Mouse (Mus musculus): ENCODE data around the gene Mboat2.

The Mboat2 gene

DNA sequence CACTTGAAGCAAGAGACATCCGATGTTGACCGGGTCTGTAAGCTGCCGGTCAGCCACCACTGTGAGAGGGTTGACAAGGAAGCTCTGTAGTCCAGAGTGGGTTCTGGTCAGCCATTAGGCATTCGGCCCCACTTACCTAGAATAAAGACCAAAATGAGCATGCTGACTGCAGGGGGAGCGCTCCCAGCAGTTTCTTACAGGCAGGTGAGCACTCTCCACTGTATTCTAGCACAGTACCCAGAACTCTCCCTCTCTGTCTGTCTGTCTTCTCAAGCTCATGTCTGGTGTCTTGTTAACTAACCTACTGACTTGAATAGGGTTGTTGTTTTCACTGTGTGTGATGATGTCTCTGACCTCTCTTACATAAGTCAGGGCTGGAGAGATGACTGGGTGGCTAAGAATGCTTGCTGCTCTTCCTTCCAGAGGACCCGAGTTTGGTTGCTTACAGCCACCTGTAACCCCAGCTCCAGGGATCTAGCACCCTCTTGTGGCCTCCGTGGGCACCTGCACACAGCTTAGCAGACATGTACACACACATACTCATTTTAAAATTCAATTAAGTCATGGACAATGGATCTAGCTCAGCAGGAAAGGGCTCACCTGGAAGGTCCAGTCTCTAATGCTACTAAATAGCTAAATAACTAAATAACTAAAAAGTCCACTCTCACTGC lies 119.8 kb downstream of the Mboat2 start:
- DNase-seq, result no peak

DNA sequence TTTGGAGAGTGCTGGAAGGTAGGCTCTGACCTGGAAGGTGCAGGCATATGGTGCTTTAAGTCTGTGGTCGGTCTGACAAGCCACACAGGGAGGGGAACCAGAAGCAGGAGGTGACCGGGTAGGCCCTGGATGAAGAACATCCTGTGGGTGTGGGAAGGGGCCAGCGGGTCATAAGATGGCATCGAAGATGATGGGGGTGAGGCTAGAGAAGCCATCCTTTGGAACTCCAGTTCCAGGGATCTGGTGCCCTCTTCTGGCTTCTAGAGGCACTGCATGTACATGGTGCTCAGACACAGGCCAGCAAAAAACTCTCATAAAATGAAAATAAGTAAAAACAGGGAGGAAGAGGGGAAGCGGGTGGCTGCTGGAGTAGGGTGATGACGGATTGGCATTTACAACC lies 121.5 kb downstream of the Mboat2 start:
- DNase-seq, result peak; percentile 71

DNA sequence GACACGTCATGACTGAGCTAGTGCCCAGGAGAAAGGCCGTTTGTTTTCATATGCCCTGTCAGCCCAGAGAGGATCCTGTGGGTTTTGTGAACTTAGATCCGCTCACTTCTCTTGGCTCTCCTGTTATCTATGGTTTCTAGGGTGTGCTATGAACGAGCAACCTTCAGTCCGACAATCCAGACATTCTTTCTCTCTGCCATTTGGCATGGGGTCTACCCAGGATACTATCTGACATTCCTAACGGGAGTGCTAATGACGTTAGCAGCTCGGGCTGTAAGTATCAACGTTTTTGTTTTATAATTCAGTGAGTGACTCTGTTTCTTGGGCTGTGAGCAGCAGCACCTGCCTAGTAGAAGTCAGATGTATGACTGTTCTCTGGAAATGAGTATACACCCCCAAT lies 124.5 kb downstream of the Mboat2 start:
- DNase-seq, result no peak

DNA sequence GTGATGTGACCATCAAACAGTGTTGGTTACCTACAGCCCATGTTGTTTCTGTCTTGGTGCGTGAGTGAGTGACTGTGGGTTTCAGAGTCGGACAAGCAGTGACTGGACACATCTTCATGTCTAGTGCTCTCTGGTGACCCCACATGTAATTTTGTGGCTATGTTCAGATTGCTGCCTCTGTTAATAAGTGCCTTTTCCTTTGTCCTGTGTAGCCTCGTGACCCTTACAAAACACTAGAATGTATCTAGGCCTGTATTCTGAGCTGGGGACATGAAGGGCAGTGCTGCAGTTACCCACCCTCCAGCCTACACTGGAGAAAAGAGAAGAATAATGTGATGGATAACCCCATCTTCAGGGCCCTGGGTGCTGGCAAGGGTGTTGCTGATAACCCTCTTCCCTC lies 127.8 kb downstream of the Mboat2 start:
- DNase-seq, result no peak

DNA sequence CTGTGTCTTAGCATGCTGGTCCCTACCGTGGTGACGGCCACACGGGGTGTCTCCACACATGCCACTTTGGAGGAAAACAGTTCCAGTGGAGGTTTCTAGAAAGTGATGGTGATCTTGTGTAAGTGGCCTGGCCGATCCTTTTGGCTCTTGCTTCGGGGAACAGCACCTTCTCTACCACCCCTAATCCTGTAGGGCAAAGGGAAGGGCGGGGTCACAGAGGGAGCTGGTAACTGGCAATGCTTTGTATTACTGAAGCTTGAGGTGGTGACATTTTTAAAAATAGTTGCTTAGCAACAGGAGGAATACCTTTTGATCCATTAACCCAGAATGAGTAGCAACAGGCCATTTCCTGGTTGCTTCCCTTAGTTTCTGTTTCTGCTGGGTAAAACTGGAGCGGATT lies 131.1 kb downstream of the Mboat2 start:
- DNase-seq, result no peak

DNA sequence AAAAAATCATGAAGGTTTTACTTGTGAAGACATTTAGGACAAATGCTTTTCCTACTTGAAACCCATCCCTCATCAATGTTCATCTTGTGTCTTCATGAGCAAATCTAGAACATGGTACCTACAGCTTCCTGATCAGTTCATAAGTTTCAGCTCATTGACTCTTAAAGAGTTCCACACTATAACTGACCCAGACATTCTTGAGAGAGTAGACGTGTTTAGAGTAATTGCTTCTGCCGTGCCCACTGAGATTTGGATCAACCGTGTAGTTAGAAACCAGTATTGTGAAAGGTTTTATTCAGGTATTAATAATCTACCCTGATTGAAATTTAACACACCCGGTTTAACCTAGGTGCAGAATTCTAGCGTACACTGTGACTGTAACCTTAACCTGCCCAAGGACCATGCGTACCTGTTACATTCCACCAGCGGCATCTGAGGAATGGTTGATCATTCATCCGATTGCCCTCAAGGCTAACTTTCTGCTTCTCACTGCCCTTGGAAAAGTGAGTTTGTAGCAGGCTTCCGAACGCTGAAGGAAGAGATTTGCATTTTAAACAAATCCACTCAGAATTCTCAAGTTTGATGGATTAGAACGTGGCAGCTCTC lies 131.8 kb downstream of the Mboat2 start:
- no peak for DNase-seq

DNA sequence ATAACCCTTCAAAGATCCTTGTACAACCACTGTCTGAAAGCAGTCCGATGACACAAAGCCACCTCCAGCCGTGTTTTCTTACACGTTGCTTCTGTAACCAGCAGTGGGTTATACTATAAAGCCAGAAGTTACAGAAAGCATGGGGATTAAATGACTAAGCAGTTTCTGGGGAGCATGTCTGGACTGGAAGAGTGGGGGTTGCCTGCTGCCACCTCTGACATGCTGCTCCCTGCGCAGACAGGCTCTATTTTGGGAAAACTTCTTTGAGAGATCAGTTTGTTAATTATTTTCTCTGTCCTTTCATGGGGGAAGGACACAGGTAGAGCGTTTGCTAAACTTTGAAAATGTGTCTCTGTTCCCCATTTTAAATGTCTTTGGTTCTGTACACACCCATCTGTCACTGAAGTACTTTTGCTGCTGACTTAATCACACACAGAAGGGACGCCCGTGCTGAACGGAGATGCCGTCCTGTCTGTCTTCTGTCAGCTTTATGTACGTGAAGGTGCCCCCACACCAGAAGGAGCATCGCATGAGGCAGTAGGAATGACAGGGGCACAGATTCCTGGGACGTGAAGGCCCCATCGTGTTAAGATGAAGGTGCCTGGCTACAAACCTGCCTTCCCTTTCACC lies 132.8 kb downstream of the Mboat2 start:
- DNase-seq, result no peak

DNA sequence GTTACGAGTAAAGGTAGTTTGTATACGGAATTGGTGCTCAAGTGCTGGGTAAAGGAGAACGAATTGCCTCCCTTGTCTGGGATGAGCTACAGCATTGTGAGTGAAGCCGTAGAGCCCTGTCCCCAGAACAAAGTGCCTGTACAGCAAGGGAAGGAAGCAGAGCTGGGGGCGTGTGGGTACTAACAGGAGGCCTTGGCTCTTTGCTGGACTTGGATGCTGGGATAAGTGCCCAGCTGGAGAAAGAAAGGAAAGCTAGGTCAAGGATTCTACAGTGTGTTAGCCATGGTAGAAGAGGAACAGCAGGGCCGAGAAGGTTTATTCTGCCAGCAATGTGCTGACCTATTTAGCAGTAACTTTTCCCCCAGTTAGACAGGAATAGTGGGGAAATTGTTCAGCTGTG lies 134.7 kb downstream of the Mboat2 start:
- DNase-seq, result no peak

DNA sequence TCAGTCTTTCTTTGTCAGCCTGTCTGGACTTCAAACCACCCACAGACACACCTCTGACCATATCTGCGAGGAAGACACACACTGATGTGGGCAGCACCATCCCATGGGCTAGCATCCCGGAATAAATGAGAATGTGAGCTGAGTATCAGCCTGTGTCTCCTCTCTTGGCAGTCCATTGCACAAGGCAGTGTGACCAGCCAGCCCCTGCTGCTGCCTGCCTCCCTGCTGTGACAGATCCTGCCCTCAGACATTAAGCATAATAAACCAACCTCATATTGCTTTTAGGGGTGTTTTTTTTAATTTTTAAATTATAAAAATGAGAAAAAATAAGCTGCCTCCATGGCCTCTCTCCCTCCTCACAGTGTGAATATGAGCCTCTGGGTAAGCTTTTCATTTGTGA lies 135.4 kb downstream of the Mboat2 start:
- DNase-seq, result no peak

DNA sequence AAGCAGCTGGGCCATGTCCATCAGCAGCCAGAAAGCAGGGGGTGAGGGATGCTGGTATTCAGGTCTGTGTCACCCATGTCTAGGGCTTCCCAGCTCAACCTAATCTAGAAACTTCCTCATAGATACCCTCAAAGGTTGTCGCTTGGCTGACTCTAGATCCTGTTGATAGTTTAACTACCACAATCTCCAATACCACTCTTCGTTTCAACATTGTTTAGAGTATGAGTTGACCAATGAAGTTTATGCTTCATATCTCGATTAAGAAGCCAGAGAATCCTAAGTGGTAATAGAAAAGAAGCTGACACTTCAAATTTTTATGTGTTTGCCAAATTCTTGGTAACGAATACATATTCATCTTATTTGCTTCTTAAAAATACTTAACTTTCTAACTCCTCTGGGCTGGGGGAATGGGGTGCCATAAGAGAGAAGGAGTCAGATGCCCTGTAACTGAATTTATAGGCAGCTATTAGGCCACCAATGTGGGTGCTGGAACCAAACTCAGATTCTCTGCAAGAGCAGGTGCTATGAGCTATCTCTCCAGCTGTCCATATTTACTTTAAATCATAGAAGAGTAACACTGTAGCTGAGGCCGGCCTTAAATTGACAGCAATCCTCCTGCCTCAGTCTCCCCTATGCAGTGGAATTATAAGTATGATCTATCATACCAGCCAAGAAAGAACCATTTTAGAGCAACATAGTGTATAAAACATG lies 141.0 kb downstream of the Mboat2 start:
- DNase-seq, result no peak

DNA sequence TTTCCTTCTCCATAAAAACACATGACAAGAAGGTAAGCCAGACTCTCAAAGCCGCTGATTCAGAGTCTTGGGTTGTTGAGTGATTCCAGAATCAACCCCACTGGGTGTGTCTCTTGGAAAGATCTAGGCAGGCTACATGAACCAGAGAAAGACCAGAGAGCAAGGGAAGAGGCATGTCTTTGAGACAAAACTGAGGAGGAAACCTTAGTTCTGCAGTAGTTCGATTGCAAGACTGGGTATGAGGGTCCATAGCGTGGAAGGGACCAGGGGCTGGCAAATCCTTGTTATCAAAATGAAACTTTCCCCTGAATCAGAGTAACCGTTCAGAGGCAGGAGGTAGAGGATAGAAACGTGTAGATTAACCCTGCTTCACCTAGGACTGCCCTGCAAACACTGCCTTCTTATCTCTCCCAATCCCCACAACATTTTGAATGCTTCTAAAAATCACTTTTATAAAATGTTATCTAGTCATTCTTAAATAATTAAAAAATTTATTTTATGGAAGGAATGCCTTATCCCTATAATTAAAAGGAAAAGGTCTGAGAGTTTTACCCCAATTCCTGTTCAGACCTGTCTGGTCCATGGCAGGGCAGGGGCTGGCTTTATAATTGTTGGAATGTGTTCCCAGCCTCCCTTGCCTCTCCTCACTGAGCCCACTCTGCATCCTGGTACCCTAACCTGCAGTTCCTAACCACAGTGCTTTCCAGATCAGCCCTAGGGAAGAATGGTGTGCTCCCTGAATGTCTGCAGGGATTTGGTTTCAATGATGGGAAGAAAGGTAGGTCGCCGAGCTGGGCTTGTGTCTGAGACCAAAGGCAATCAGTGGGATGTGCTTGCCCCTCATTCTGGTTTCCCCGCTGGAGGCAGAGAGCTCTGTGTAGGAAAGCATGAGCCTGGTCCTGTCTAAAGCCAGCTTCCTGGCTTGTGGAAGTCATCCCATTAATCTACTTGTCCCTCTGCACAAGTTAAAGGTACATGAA lies 142.0 kb downstream of the Mboat2 start:
- DNase-seq, result no peak

DNA sequence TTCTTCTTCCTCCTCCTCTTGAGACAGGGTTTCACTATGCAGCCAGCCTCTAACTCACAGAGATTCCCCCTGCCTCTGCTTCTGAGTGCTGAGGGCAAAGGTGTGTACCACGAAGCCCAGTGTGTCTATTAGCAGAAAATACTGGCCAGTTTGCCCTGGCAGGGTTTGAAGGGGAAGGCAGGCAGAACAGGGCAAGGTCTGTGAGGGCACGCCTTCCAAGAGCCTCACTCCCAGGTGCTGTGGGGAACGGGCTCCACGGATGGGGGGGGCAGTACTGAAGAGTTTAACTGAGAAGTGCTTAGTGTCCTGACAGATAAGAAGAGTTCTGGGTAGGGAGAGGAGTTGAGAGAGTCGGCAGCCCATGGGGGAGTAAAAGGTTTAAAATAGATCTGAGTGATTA lies 142.9 kb downstream of the Mboat2 start:
- DNase-seq, result no peak

DNA sequence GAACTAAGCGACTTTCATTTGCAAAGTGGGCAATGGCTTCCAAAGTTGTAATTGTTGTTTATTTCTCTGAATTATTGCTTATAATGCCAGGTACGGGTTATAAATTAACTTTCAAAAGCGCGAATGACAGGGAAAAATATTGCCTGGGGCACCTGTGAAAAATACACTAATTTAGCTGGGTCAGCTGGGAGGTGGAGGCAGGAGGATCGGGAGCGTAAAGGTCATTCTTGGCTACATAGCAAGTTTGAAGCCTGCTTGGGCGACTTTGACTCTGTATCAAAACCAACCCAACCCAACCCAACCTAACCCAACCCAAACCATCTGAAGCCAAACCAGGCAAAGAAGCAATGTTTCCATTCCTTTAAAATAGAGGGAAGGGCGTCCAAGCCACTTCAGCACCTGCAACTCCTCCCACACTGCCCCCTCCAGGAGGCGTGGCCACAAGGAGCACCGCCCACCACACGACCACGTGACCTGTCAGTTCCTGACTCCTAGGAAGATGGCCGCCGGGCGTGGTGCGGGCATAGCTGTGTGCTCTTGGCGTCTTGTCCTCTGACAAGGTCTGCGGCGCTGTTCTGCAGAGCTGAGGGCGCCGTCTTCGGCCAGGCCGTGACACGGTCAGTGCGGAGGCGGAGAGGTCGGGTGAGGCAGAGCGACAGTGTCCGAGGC lies 143.9 kb downstream of the Mboat2 start, which contains the start of gene Kidins220:
Gene Kidins220, plus strand, starts transcription at position 480 of the 669 bp plus-strand sequence.
- DNase-seq, result peak; percentile 97

DNA sequence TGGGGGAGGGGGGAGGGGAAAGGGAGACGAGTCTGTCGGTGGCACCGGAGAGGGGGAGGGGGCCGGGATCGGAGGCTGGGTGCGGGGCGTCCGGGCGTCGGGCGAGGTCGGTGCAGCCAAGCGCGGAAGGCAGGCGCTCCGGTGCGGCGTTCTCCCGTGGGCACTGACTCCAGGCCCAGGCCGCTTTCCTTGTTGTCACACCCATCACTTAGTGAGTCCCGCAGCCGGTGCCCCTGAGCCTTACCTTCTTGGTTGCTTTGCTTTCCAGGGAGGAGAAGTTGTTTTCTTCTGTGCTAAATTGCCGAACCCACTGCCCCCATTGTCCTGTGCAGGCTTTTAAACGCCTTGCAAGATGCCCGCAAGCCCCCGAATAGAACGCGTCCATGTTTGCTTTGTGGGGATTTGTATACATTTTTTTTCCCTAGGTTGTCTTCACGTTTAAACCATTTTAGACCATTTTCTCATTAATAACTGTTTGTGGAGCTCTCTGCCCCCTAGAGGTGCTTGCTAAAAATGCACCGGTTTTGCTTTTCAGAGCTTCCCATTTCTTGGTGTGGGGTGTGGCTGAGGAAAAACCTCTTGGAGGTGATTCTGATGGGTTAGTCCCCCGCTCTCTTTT lies 144.5 kb downstream of the Mboat2 start:
- peak; percentile 53 for DNase-seq

DNA sequence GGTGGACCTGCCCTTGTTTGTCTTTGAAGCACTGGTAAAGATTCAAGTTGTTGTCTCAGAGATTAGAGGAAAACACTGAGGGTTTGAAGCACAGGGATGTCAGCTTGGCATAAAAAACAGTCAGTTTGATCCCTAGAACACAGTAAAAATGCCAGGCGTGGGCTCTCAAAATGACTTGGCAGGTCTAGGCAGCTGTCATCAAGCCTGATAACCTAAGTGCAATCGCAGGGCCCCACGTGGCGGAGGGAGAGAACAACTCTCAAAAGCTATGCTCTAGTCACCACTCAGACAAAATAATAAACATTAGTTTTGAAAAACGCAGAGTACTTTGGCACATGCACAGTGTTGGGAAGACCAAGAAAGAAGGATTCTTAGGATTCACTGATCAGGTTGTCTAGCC lies 154.5 kb downstream of the Mboat2 start:
- no peak for DNase-seq

DNA sequence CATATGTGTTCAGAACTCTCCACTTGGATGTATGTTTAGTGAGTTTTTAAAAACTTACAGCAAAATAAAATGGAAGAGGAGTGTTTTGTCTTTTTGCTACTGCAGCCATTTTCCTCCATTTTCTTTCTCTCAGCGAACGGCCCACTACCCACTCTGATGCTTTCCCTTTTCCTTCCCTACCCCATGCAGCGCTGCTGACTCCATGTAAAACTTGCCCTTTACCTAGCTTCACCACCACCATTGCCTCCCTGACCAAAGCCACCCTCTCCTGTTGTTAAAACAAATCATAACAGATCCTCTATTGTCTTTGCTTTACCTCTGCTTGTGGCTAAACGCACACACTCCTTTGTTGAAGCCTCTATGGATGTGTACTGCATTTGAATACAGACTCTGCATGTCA lies 164.7 kb downstream of the Mboat2 start:
- DNase-seq, result no peak

DNA sequence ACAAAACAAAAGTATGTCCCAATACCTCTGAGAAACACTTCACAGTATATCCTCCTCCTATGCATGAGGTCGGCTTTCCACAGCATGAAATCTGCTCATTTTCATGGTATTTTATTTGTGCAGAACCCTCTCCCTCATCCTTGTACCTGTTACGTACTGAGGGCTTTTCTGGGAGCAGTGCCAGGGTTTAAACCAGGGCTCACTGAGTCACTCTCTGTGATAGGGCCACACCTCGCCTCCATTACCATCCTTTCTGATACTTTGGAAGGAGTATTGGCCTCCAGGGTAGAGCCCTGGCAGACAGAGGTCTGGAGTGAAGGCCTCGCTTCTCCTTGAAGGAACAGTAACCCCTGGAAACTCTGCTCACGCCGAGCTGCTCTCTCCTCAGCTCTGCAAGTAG lies 174.7 kb downstream of the Mboat2 start:
- DNase-seq, result no peak

DNA sequence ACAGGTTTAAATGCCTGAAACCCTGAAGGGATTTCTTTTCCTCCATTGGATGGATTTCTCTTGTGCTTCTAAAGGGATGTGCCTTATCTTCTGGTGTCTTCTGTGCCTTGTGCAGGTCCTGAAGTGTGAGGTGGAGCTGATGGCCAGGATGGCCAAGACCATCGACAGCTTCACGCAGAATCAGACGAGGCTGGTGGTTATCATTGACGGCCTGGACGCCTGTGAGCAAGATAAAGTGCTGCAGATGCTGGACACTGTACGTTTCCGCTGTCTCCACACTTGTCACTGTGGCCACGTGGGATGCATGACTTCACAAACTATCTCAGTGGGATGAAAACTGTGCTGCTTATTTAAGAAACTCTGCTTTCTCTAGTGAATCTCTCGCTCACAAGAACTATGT lies 179.3 kb downstream of the Mboat2 start:
- DNase-seq, result no peak

DNA sequence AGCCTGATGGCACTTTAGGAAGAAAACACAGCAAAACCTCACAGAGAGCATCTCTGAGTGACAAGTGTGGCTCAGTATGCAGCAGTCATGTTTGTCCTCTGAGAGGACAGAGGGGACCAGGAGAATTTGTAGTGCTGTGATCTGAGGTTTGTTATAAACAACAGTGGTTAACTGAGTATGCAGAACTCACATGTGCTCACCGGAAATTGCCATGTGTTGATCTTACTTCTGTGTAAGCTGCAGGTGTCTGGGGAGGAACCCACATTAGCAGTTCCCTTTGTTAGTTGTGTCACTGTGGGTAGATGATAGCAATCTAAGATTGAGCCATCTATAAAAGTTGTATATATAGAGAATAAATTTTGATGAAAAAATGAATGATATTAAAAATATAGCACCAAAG lies 179.7 kb downstream of the Mboat2 start:
- DNase-seq, result no peak

DNA sequence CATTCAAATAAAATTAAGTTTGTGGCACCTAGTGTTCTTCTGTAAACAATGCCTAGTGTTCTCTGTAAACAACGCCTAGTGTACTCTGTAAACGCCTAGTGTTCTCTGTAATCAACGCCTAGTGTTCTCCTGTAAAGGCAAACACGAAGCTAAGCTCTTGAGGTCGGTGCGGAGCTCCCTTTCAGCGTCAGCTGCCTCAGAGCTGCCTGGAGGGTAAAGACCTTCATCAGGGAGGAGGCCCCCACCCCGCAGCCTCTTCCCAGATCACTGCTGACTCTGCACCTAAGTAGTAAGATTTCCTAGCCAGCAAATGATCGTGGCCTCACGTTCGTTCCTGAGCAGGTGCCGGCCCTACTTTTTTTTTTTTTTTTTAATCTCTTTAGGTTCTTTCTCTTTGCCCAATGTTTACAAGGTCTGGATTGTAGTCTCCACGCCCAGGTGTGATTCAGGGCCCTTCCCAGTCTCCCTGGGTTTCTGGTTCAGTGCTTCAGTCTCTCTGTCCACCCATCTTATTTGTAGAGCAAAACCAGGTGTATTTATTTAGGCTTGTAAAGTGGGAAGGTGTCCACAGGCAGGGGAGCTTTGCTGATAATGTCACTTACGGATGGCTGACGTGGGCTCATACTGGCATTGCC lies 181.2 kb downstream of the Mboat2 start:
- no peak for DNase-seq

Measured in right cerebral cortex, postnatal 14 days (tissue).